In the genomic region with DNA sequence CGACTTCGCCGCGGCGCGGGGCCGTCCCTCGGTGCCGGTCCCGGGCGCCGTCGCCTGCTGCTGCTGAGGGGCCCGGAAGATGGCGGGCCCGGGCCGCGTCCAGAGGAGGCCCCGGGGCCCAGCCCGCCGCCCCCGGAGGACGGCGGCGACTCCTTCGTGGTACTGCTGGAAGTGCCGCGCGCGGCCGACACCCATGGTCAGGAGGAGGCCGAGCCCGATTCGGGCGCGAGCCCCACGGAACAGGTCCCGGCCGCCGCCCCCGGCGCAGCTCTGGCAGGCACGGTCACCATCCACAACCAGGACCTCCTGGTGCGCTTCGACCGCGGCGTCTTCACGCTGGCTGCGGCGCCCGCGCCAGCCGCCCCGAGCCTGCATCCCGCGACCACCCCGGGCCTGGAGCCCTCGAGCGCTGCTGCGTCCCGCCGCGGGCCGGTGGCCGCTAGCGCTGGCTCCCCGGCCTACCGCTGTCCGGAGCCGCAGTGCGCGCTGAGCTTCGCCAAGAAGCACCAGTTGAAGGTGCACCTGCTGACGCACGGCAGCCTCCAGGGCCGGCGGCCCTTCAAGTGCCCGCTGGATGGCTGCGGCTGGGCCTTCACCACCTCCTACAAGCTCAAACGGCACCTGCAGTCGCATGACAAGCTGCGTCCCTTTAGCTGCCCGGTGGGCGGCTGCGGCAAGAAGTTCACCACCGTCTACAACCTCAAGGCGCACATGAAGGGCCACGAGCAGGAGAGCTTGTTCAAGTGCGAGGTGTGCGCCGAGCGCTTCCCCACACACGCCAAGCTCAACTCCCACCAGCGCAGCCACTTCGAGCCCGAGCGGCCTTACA, we compare ENCODE assay signal across 9 mouse cellular contexts. TPM values are rescaled to one million over a fixed set of nuclear protein-coding genes. Genes with fewer than 3 reads are reported as not detected.
DNase-seq lines count a peak whose midpoint lies in the region; ATAC-seq and TF ChIP-seq lines count a peak whose summit lies in the region.
"Had no signal": no experiment of that assay in that cellular context is flagged by ENCODE, and none has a peak within 500 bp of the region (broad histone marks: within the 10 kb centered on the region; RNA-seq: fewer than 3 reads in every experiment).

No protein-coding gene starts in this region.

- peak overlapping the region; percentile 73 for H3K4me3 ChIP-seq in cortical plate, adult 2 months (ENCODE audit: insufficient read depth, low read length)
- peak overlapping the region; percentile 78 for H3K4me3 ChIP-seq in heart, embryonic 15.5 days
- peak overlapping the region; percentile 65 for H3K4me3 ChIP-seq in lung, adult 2 months (replicated peaks; ENCODE audit: extremely low read depth, low read depth, low read length)

- no peak for TF ChIP-seq POLR2A in cortical plate, adult 2 months (IDR thresholded peaks at IDR 0.05; ENCODE audit: extremely low read depth, insufficient read depth, low read length)
- no peak for TF ChIP-seq POLR2A in lung, adult 2 months (IDR thresholded peaks at IDR 0.05; ENCODE audit: borderline replicate concordance, extremely low read depth, low read depth, low read length)

- ATAC-seq in heart, embryonic 15.5 days (replicated peaks; ENCODE audit: insufficient number of reproducible peaks, insufficient read depth, low FRiP score, low read depth) = peak; percentile 71
- ATAC-seq in neutrophil, adult 5-6 weeks (ENCODE audit: extremely low read depth, insufficient number of reproducible peaks, low FRiP score, poor library complexity, severe bottlenecking) = peak; percentile 11; the same call in 1 of the 2 replicates

- H3K9me3 ChIP-seq in heart, embryonic 15.5 days (replicated peaks) = no peaks in the 10 kb centered on the region

- DNase-seq in 3T3-L1 (ENCODE audit: low read depth, low spot score) = peak; percentile 45
- peak; percentile 45 for DNase-seq in MN1 (ENCODE audit: low spot score)
- peak; percentile 30 to 70 for DNase-seq in kidney, postnatal 25 days
- DNase-seq in lung, adult 2 months = peak; percentile 61
- peak; percentile 30 to 44 for DNase-seq in thymus, postnatal 36 days

- H3K27ac ChIP-seq in cortical plate, adult 2 months (ENCODE audit: insufficient read depth, low read length) = peak overlapping the region; percentile 85
- peak overlapping the region; percentile 88 for H3K27ac ChIP-seq in heart, embryonic 15.5 days

- peak overlapping the region; percentile 83 for H3K9ac ChIP-seq in heart, embryonic 15.5 days

- peaks cover 28% of the 10 kb centered on the region for H3K36me3 ChIP-seq in heart, embryonic 15.5 days

- no peak for TF ChIP-seq CTCF in cortical plate, adult 2 months (IDR thresholded peaks at IDR 0.05; ENCODE audit: extremely low read depth, insufficient read depth, low read length)
- no peak for TF ChIP-seq CTCF in lung, adult 2 months (IDR thresholded peaks at IDR 0.05; ENCODE audit: insufficient read depth, low read length)

- H3K4me1 ChIP-seq in cortical plate, adult 2 months (ENCODE audit: control insufficient read depth, insufficient read depth, low read length) = peaks cover 7% of the 10 kb centered on the region
- peaks cover 21% of the 10 kb centered on the region for H3K4me1 ChIP-seq in heart, embryonic 15.5 days (replicated peaks)
- peaks cover 16% of the 10 kb centered on the region for H3K4me1 ChIP-seq in lung, adult 2 months (ENCODE audit: control insufficient read depth, insufficient read depth, low read length)

- H3K4me2 ChIP-seq in heart, embryonic 15.5 days = peak overlapping the region; percentile 96

- WGBS in heart, embryonic 15.5 days = under 1% methylated on average over 91 of the region's 98 CpGs
- WGBS in lung, adult 2 months = under 1% methylated on average over 97 of the region's 98 CpGs

- H3K27me3 ChIP-seq in heart, embryonic 15.5 days = no peaks in the 10 kb centered on the region

RNA-seq across cellular contexts. Expression of a gene that starts 0.6 kb away (rescaled TPM):
- polyA plus RNA-seq in cortical plate, adult 2 months (2012; rRNA removed) = 17.3 and 18.2 TPM in 2 replicates
- 5.5 and 8.1 TPM in 2 replicates for polyA plus RNA-seq in heart, embryonic 15.5 days (2015; fragmentation: Nextera tagmentation; extraction: Ambion mirVana)
- 20.3 and 37.6 TPM in 2 replicates for polyA plus RNA-seq in lung, adult 2 months (2012; rRNA removed)
- 27.0 and 29.1 TPM in 2 replicates for total RNA-seq in neutrophil, adult 5-6 weeks (2017)

RNA-seq across cellular contexts. Expression of a gene that starts 36.9 kb away (rescaled TPM):
- 0.04 TPM in 1 of 2 replicates, not detected in the other for polyA plus RNA-seq in cortical plate, adult 2 months (2012; rRNA removed)
- polyA plus RNA-seq in heart, embryonic 15.5 days (2015; fragmentation: Nextera tagmentation; extraction: Ambion mirVana) = 0.15 TPM in 1 of 2 replicates, not detected in the other
- polyA plus RNA-seq in lung, adult 2 months (2012; rRNA removed) = 0.08 and 0.12 TPM in 2 replicates
- not detected in 2 replicates for total RNA-seq in neutrophil, adult 5-6 weeks (2017)

RNA-seq across cellular contexts. Expression of a gene that starts 45.0 kb away (rescaled TPM):
- polyA plus RNA-seq in cortical plate, adult 2 months (2012; rRNA removed) = 0.06 and 0.17 TPM in 2 replicates
- polyA plus RNA-seq in heart, embryonic 15.5 days (2015; fragmentation: Nextera tagmentation; extraction: Ambion mirVana) = 0.14 TPM in 1 of 2 replicates, not detected in the other
- polyA plus RNA-seq in lung, adult 2 months (2012; rRNA removed) = 0.28 and 0.53 TPM in 2 replicates
- 0.86 and 2.4 TPM in 2 replicates for total RNA-seq in neutrophil, adult 5-6 weeks (2017)
- total RNA-seq: gastrocnemius, postnatal 36 days had no signal

RNA-seq across cellular contexts. Expression of a gene that starts 58.7 kb away (rescaled TPM):
- polyA plus RNA-seq in cortical plate, adult 2 months (2012; rRNA removed) = 8.9 and 9.5 TPM in 2 replicates
- 0.32 and 0.42 TPM in 2 replicates for polyA plus RNA-seq in heart, embryonic 15.5 days (2015; fragmentation: Nextera tagmentation; extraction: Ambion mirVana)
- 5.6 and 8.0 TPM in 2 replicates for polyA plus RNA-seq in lung, adult 2 months (2012; rRNA removed)
- 0.23 TPM in 1 of 2 replicates, not detected in the other for total RNA-seq in neutrophil, adult 5-6 weeks (2017)

Comparison
In these comparisons a context has a peak if more than half of its experiments do, and no peak if none do; other contexts are left out.
1. Peak in every context shown above with its lines: DNase-seq, ATAC-seq, H3K4me3 ChIP-seq and H3K27ac ChIP-seq.